Mouse (Mus musculus) limb, embryonic 13.5 days (tissue): ENCODE measurements around the gene Hoxa7. TPM values are rescaled to one million over a fixed set of nuclear protein-coding genes. Genes with fewer than 3 reads are reported as not detected.

ENCODE experiments used
- ATAC-seq: fragments of 200-750 bp; cut with Nextera tagmentation; 2 replicates; pipeline ENCODE4 v1.8.0; 2017; ENCODE audit warnings: low read depth, moderate number of reproducible peaks, moderate TSS enrichment; ENCODE audit not compliant: low FRiP score
- H3K27ac ChIP-seq: fragments of 300-500 bp; sonication (generic); 2 replicates; pipeline ENCODE4 v1.5.1; 2015; ENCODE audit warnings: inconsistent platforms, mild to moderate bottlenecking, moderate library complexity
- H3K27me3 ChIP-seq: fragments of 300-500 bp; sonication (generic); 2 replicates; pipeline ENCODE4 v1.6.1; 2015; ENCODE audit warnings: mild to moderate bottlenecking, inconsistent platforms
- H3K36me3 ChIP-seq: fragments of 300-500 bp; sonication (generic); 2 replicates; pipeline ENCODE4 v1.6.1; 2015; ENCODE audit warnings: inconsistent platforms, mild to moderate bottlenecking, moderate library complexity
- H3K4me1 ChIP-seq: fragments of 300-500 bp; sonication (generic); 2 replicates; pipeline ENCODE4 v1.6.1; 2015; ENCODE audit warnings: inconsistent platforms
- H3K4me2 ChIP-seq: fragments of 300-500 bp; sonication (generic); replicated peaks from 2 replicates; pipeline ENCODE4 v1.6.1; 2015; ENCODE audit warnings: inconsistent platforms, mild to moderate bottlenecking, moderate library complexity
- H3K4me3 ChIP-seq: fragments of 300-500 bp; sonication (generic); 2 replicates; pipeline ENCODE4 v1.5.1; 2015; ENCODE audit warnings: moderate library complexity, mild to moderate bottlenecking, inconsistent platforms
- H3K9ac ChIP-seq: fragments of 300-500 bp; sonication (generic); 2 replicates; pipeline ENCODE4 v1.6.1; 2015; ENCODE audit warnings: mild to moderate bottlenecking, inconsistent platforms
- H3K9me3 ChIP-seq: fragments of 300-500 bp; sonication (generic); 2 replicates; pipeline ENCODE4 v1.6.1; 2016; ENCODE audit warnings: inconsistent platforms
- WGBS: fragments of 180-500 bp; shearing (Covaris S2); methylation state at CpG from one replicate; pipeline ENCODE4 v1.1.7; 2015; 5-methylcytosine and 5-hydroxymethylcytosine counted together
- polyA plus RNA-seq: library from polyadenylated mRNA; unstranded; fragments of >200 nt; fragmentation: Nextera tagmentation; extraction: Ambion mirVana; gene quantifications from 2 replicates; pipeline ENCODE4 v1.2.1, GENCODE M21; 2015

The Hoxa7 gene
- polyA plus RNA-seq, 1 experiment from 2014 or later, result 13.1 TPM

- ATAC-seq, result no peak
- peak overlapping the region; percentile 93 for H3K4me2 ChIP-seq
- H3K27ac ChIP-seq, result no peak overlapping the region
- peaks cover 73% of the 10 kb centered on the region for H3K4me1 ChIP-seq
- WGBS, result 14% methylated on average over 14 of the region's 14 CpGs
- H3K9ac ChIP-seq, result peak overlapping the region; percentile 89
- no peaks in the 10 kb centered on the region for H3K36me3 ChIP-seq
- H3K27me3 ChIP-seq, result peaks cover 21% of the 10 kb centered on the region
- no peaks in the 10 kb centered on the region for H3K9me3 ChIP-seq
- H3K4me3 ChIP-seq, result peak overlapping the region; percentile 65
Measured at GRCm38 (mm10) chr6:52218643-52219215, 2.9 kb downstream of the Hoxa7 start.

GRCm38 (mm10) chr6:52217895-52218642, 3.6 kb downstream of the Hoxa7 start:
- H3K27me3 ChIP-seq, result peaks cover 21% of the 10 kb centered on the region
- ATAC-seq, result no peak
- H3K9ac ChIP-seq, result peak overlapping the region; percentile 89
- peak overlapping the region; percentile 65 for H3K4me3 ChIP-seq
- no peaks in the 10 kb centered on the region for H3K9me3 ChIP-seq
- peak overlapping the region; percentile 95 for H3K27ac ChIP-seq
- H3K36me3 ChIP-seq, result no peaks in the 10 kb centered on the region
- H3K4me1 ChIP-seq, result peaks cover 76% of the 10 kb centered on the region
- peak overlapping the region; percentile 93 for H3K4me2 ChIP-seq
- WGBS, result 6% methylated on average over 23 of the region's 23 CpGs

GRCm38 (mm10) chr6:52217459-52217768, 4.2 kb downstream of the Hoxa7 start:
- WGBS, result 0% methylated on average over 25 of the region's 25 CpGs
- H3K4me1 ChIP-seq, result peaks cover 76% of the 10 kb centered on the region
- H3K9me3 ChIP-seq, result no peaks in the 10 kb centered on the region
- H3K27me3 ChIP-seq, result peaks cover 21% of the 10 kb centered on the region
- no peaks in the 10 kb centered on the region for H3K36me3 ChIP-seq
- peak overlapping the region; percentile 93 for H3K4me2 ChIP-seq
- peak; percentile 71 for ATAC-seq
- H3K4me3 ChIP-seq, result peak overlapping the region; percentile 65
- H3K27ac ChIP-seq, result peak overlapping the region; percentile 95
- H3K9ac ChIP-seq, result peak overlapping the region; percentile 89

- peaks cover 21% of the 10 kb centered on the region for H3K27me3 ChIP-seq
Measured at GRCm38 (mm10) chr6:52216691-52217458, 4.8 kb downstream of the Hoxa7 start.

GRCm38 (mm10) chr6:52215771-52216535, 5.7 kb downstream of the Hoxa7 start:
- Histone ChIP-seq H3K9ac (peak overlapping the region; percentile 89), H3K4me1 (peaks cover 75% of the 10 kb centered on the region), H3K27me3 (peaks cover 26% of the 10 kb centered on the region), H3K27ac (peak overlapping the region; percentile 95), H3K4me3 (peak overlapping the region; percentile 65), H3K9me3 (no peaks in the 10 kb centered on the region), H3K36me3 (no peaks in the 10 kb centered on the region), H3K4me2 (peak overlapping the region; percentile 93)
- no peak for ATAC-seq
- 1% methylated on average over 30 of the region's 30 CpGs for WGBS

More at GRCm38 (mm10) chr6:52216691-52217458, 4.8 kb downstream of the Hoxa7 start:
- ATAC-seq, result peak; percentile 7; the same call in 1 of the 2 replicates
- peak overlapping the region; percentile 93 for H3K4me2 ChIP-seq
- H3K27ac ChIP-seq, result peak overlapping the region; percentile 95
- under 1% methylated on average over 60 of the region's 60 CpGs for WGBS
- H3K4me3 ChIP-seq, result peak overlapping the region; percentile 65
- H3K9ac ChIP-seq, result peak overlapping the region; percentile 89
- no peaks in the 10 kb centered on the region for H3K36me3 ChIP-seq
- peaks cover 76% of the 10 kb centered on the region for H3K4me1 ChIP-seq
- H3K9me3 ChIP-seq, result no peaks in the 10 kb centered on the region

- Histone ChIP-seq H3K4me1 (peaks cover 71% of the 10 kb centered on the region), H3K36me3 (no peaks in the 10 kb centered on the region), H3K27me3 (peaks cover 27% of the 10 kb centered on the region), H3K9ac (no peak overlapping the region), H3K4me3 (peak overlapping the region; percentile 65; the same call in 1 of the 2 replicates), H3K27ac (no peak overlapping the region), H3K4me2 (peak overlapping the region; percentile 93), H3K9me3 (no peaks in the 10 kb centered on the region)
- no peak for ATAC-seq
- WGBS, result 41% methylated on average over 3 of the region's 3 CpGs
Measured at GRCm38 (mm10) chr6:52215070-52215469, 6.6 kb downstream of the Hoxa7 start.

GRCm38 (mm10) chr6:52214271-52214670, 7.4 kb downstream of the Hoxa7 start:
- H3K36me3 ChIP-seq, result no peaks in the 10 kb centered on the region
- 27% methylated on average over 5 of the region's 5 CpGs for WGBS
- H3K27me3 ChIP-seq, result peaks cover 26% of the 10 kb centered on the region
- peak overlapping the region; percentile 78 for H3K4me3 ChIP-seq
- H3K4me1 ChIP-seq, result peaks cover 71% of the 10 kb centered on the region
- peak overlapping the region; percentile 90 for H3K4me2 ChIP-seq
- ATAC-seq, result no peak
- 0 out of 2 replicates have a peak overlapping the region, but pooled peaks have one; percentile 1 for H3K27ac ChIP-seq
- H3K9ac ChIP-seq, result no peak overlapping the region
- H3K9me3 ChIP-seq, result no peaks in the 10 kb centered on the region

- peak; percentile 58 for ATAC-seq
- peak within 1 kb of the TSS; percentile 95 for H3K9ac ChIP-seq
- peaks cover 71% of the 10 kb centered on the region for H3K4me1 ChIP-seq
- H3K27ac ChIP-seq, result peak within 1 kb of the TSS; percentile 97
- peak within 1 kb of the TSS; percentile 90 for H3K4me2 ChIP-seq
- no peaks in the 10 kb centered on the region for H3K36me3 ChIP-seq
- H3K27me3 ChIP-seq, result peaks cover 26% of the 10 kb centered on the region
- 2% methylated on average over 38 of the region's 38 CpGs for WGBS
- H3K4me3 ChIP-seq, result peak within 1 kb of the TSS; percentile 78
- no peaks in the 10 kb centered on the region for H3K9me3 ChIP-seq
Measured at GRCm38 (mm10) chr6:52213119-52213986, 8.3 kb downstream of the Hoxa7 start, which contains the start of the genes Hoxa3 and Gm28308. Gene Hoxa3, minus strand, starts transcription at chr6:52213336. Gene Gm28308, minus strand, starts transcription at chr6:52213339.

- peak overlapping the region; percentile 78 for H3K4me3 ChIP-seq
- peak overlapping the region; percentile 97 for H3K27ac ChIP-seq
- H3K4me2 ChIP-seq, result peak overlapping the region; percentile 90
- under 1% methylated on average over 22 of the region's 22 CpGs for WGBS
- peaks cover 70% of the 10 kb centered on the region for H3K4me1 ChIP-seq
- H3K36me3 ChIP-seq, result no peaks in the 10 kb centered on the region
- H3K9me3 ChIP-seq, result no peaks in the 10 kb centered on the region
- H3K9ac ChIP-seq, result peak overlapping the region; percentile 95
- no peak for ATAC-seq
- H3K27me3 ChIP-seq, result peaks cover 31% of the 10 kb centered on the region
Measured at GRCm38 (mm10) chr6:52212556-52213118, 9.0 kb downstream of the Hoxa7 start.

- H3K4me3 ChIP-seq, result peak overlapping the region; percentile 78
- peak overlapping the region; percentile 95 for H3K9ac ChIP-seq
- H3K27me3 ChIP-seq, result peaks cover 37% of the 10 kb centered on the region
- H3K9me3 ChIP-seq, result no peaks in the 10 kb centered on the region
- peak overlapping the region; percentile 97 for H3K27ac ChIP-seq
- H3K4me1 ChIP-seq, result peaks cover 74% of the 10 kb centered on the region
- under 1% methylated on average over 13 of the region's 13 CpGs for WGBS
- H3K4me2 ChIP-seq, result peak overlapping the region; percentile 90
- no peak for ATAC-seq
- H3K36me3 ChIP-seq, result no peaks in the 10 kb centered on the region
Measured at GRCm38 (mm10) chr6:52211961-52212360, 9.7 kb downstream of the Hoxa7 start.
